Mouse (Mus musculus): ENCODE measurements around the gene Galnt11. TPM values are rescaled to one million over a fixed set of nuclear protein-coding genes. Genes with fewer than 3 reads are reported as not detected.
"Not testable (repeated sequence)": the region's sequence is repeated elsewhere in the genome, so short reads cannot be mapped to it uniquely, and the experiment has no call there.

Gene Galnt11
- polyA plus RNA-seq (2016; fragmentation: Nextera tagmentation; extraction: Ambion mirVana), result 35.9 and 37.2 TPM in 2 replicates

GRCm38 (mm10) chr5:25221604-25222003 lies at the start of gene Galnt11:
TSS of gene Galnt11 (plus strand) at chr5:25221904.
- peak within 1 kb of the TSS; percentile 87 for H3K9ac ChIP-seq
- no peak for ATAC-seq (ENCODE audit: low FRiP score)
- H3K9me3 ChIP-seq, result no peaks in the 10 kb centered on the region
- H3K4me3 ChIP-seq (replicated peaks), result peak within 1 kb of the TSS; percentile 69
- 93% methylated on average over 3 of the region's 3 CpGs for WGBS
- no peaks in the 10 kb centered on the region for H3K27me3 ChIP-seq
- peak within 1 kb of the TSS; percentile 86 for H3K27ac ChIP-seq
- no peaks in the 10 kb centered on the region for H3K36me3 ChIP-seq (replicated peaks)
- H3K4me2 ChIP-seq, result peak within 1 kb of the TSS; percentile 60
- peaks cover 8% of the 10 kb centered on the region for H3K4me1 ChIP-seq

- H3K9me3 ChIP-seq; H3K27me3 ChIP-seq; H3K9ac ChIP-seq; H3K36me3 ChIP-seq (replicated peaks); H3K4me1 ChIP-seq; ATAC-seq (ENCODE audit: low FRiP score); H3K4me2 ChIP-seq; H3K4me3 ChIP-seq (replicated peaks); H3K27ac ChIP-seq: not testable (repeated sequence)
- 88% methylated on average over 5 of the region's 5 CpGs for WGBS
Observed at GRCm38 (mm10) chr5:25177937-25178336, 43.8 kb upstream of the Galnt11 start.

GRCm38 (mm10) chr5:25178543-25178942 lies 43.2 kb upstream of the Galnt11 start:
- H3K4me2 ChIP-seq; ATAC-seq (ENCODE audit: low FRiP score); H3K27ac ChIP-seq; H3K9ac ChIP-seq; H3K9me3 ChIP-seq; H3K4me3 ChIP-seq (replicated peaks); H3K36me3 ChIP-seq (replicated peaks); H3K4me1 ChIP-seq; H3K27me3 ChIP-seq: not testable (repeated sequence)
- 95% methylated on average over 4 of the region's 4 CpGs for WGBS

- H3K4me2 ChIP-seq, result no peak overlapping the region
- no peaks in the 10 kb centered on the region for H3K9me3 ChIP-seq
- no peak overlapping the region for H3K27ac ChIP-seq
- 95% methylated on average over 4 of the region's 4 CpGs for WGBS
- no peak overlapping the region for H3K9ac ChIP-seq
- no peaks in the 10 kb centered on the region for H3K4me1 ChIP-seq
- H3K27me3 ChIP-seq, result no peaks in the 10 kb centered on the region
- no peak for ATAC-seq (ENCODE audit: low FRiP score)
- H3K36me3 ChIP-seq (replicated peaks), result no peaks in the 10 kb centered on the region
- H3K4me3 ChIP-seq (replicated peaks), result no peak overlapping the region
Observed at GRCm38 (mm10) chr5:25179284-25179683, 42.4 kb upstream of the Galnt11 start.

GRCm38 (mm10) chr5:25179936-25180488 lies 41.7 kb upstream of the Galnt11 start:
- Histone ChIP-seq H3K4me1 (no peaks in the 10 kb centered on the region), H3K4me3 (replicated peaks) (no peak overlapping the region), H3K36me3 (replicated peaks) (no peaks in the 10 kb centered on the region), H3K27ac (no peak overlapping the region), H3K27me3 (no peaks in the 10 kb centered on the region), H3K4me2 (no peak overlapping the region), H3K9ac (no peak overlapping the region), H3K9me3 (no peaks in the 10 kb centered on the region)
- 89% methylated on average over 3 of the region's 3 CpGs for WGBS
- no peak for ATAC-seq (ENCODE audit: low FRiP score)

GRCm38 (mm10) chr5:25181004-25181531 lies 40.6 kb upstream of the Galnt11 start, which contains the start of gene Galntl5:
TSS of gene Galntl5 (plus strand) at chr5:25181460.
- no peaks in the 10 kb centered on the region for H3K9me3 ChIP-seq
- no peak for ATAC-seq (ENCODE audit: low FRiP score)
- H3K9ac ChIP-seq, result no peak within 1 kb of the TSS
- H3K4me2 ChIP-seq, result no peak within 1 kb of the TSS
- H3K27ac ChIP-seq, result no peak within 1 kb of the TSS
- no peaks in the 10 kb centered on the region for H3K27me3 ChIP-seq
- WGBS, result 97% methylated on average over 1 of the region's 1 CpGs
- H3K36me3 ChIP-seq (replicated peaks), result no peaks in the 10 kb centered on the region
- no peaks in the 10 kb centered on the region for H3K4me1 ChIP-seq
- no peak within 1 kb of the TSS for H3K4me3 ChIP-seq (replicated peaks)

GRCm38 (mm10) chr5:25183595-25183994 lies 38.1 kb upstream of the Galnt11 start:
- H3K4me2 ChIP-seq, result no peak overlapping the region
- no peaks in the 10 kb centered on the region for H3K36me3 ChIP-seq (replicated peaks)
- ATAC-seq (ENCODE audit: low FRiP score), result no peak
- H3K4me3 ChIP-seq (replicated peaks), result no peak overlapping the region
- no peaks in the 10 kb centered on the region for H3K4me1 ChIP-seq
- no peak overlapping the region for H3K9ac ChIP-seq
- H3K27ac ChIP-seq, result no peak overlapping the region
- WGBS, result 85% methylated on average over 4 of the region's 4 CpGs
- no peaks in the 10 kb centered on the region for H3K9me3 ChIP-seq
- H3K27me3 ChIP-seq, result no peaks in the 10 kb centered on the region

- Histone ChIP-seq H3K9me3 (no peaks in the 10 kb centered on the region), H3K4me1 (no peaks in the 10 kb centered on the region), H3K9ac (no peak overlapping the region), H3K27ac (no peak overlapping the region), H3K36me3 (replicated peaks) (no peaks in the 10 kb centered on the region), H3K4me3 (replicated peaks) (no peak overlapping the region), H3K27me3 (no peaks in the 10 kb centered on the region), H3K4me2 (no peak overlapping the region)
- WGBS, result 65% methylated on average over 2 of the region's 2 CpGs
- ATAC-seq (ENCODE audit: low FRiP score), result no peak
Observed at GRCm38 (mm10) chr5:25184594-25184993, 37.1 kb upstream of the Galnt11 start.

GRCm38 (mm10) chr5:25187727-25188126 lies 34.0 kb upstream of the Galnt11 start:
- H3K36me3 ChIP-seq (replicated peaks), result no peaks in the 10 kb centered on the region
- H3K4me1 ChIP-seq, result no peaks in the 10 kb centered on the region
- no peak overlapping the region for H3K4me3 ChIP-seq (replicated peaks)
- H3K27me3 ChIP-seq, result no peaks in the 10 kb centered on the region
- no peak overlapping the region for H3K9ac ChIP-seq
- ATAC-seq (ENCODE audit: low FRiP score), result no peak
- no peak overlapping the region for H3K4me2 ChIP-seq
- H3K9me3 ChIP-seq, result no peaks in the 10 kb centered on the region
- H3K27ac ChIP-seq, result no peak overlapping the region

- Histone ChIP-seq H3K9me3 (no peaks in the 10 kb centered on the region), H3K4me3 (replicated peaks) (no peak overlapping the region), H3K36me3 (replicated peaks) (no peaks in the 10 kb centered on the region), H3K9ac (no peak overlapping the region), H3K27ac (no peak overlapping the region), H3K27me3 (no peaks in the 10 kb centered on the region), H3K4me2 (no peak overlapping the region), H3K4me1 (no peaks in the 10 kb centered on the region)
- WGBS, result 64% methylated on average over 1 of the region's 1 CpGs
- no peak for ATAC-seq (ENCODE audit: low FRiP score)
Observed at GRCm38 (mm10) chr5:25188802-25189201, 32.9 kb upstream of the Galnt11 start.

GRCm38 (mm10) chr5:25190521-25190920 lies 31.2 kb upstream of the Galnt11 start:
- Histone ChIP-seq H3K4me1 (no peaks in the 10 kb centered on the region), H3K4me3 (replicated peaks) (no peak overlapping the region), H3K9ac (no peak overlapping the region), H3K27ac (no peak overlapping the region), H3K27me3 (no peaks in the 10 kb centered on the region), H3K36me3 (replicated peaks) (no peaks in the 10 kb centered on the region), H3K4me2 (no peak overlapping the region), H3K9me3 (no peaks in the 10 kb centered on the region)
- 89% methylated on average over 2 of the region's 2 CpGs for WGBS
- ATAC-seq (ENCODE audit: low FRiP score), result no peak

- Histone ChIP-seq H3K9ac (no peak overlapping the region), H3K36me3 (replicated peaks) (no peaks in the 10 kb centered on the region), H3K4me3 (replicated peaks) (no peak overlapping the region), H3K27me3 (no peaks in the 10 kb centered on the region), H3K4me2 (no peak overlapping the region), H3K27ac (no peak overlapping the region), H3K4me1 (no peaks in the 10 kb centered on the region), H3K9me3 (no peaks in the 10 kb centered on the region)
- ATAC-seq (ENCODE audit: low FRiP score), result no peak
- WGBS, result 68% methylated on average over 1 of the region's 1 CpGs
Observed at GRCm38 (mm10) chr5:25211872-25212271, 9.8 kb upstream of the Galnt11 start.

- H3K9me3 ChIP-seq; H3K27me3 ChIP-seq; H3K36me3 ChIP-seq (replicated peaks); H3K27ac ChIP-seq; H3K4me1 ChIP-seq; H3K4me3 ChIP-seq (replicated peaks); H3K9ac ChIP-seq; ATAC-seq (ENCODE audit: low FRiP score); H3K4me2 ChIP-seq: not testable (repeated sequence)
Observed at GRCm38 (mm10) chr5:25213216-25213615, 8.5 kb upstream of the Galnt11 start.

Data from forebrain, embryonic 12.5 days (tissue).